Mouse (Mus musculus) megakaryocyte, embryonic 14.5 days (primary cell): ENCODE measurements around the gene Hip1r. TPM values are rescaled to one million over a fixed set of nuclear protein-coding genes. Genes with fewer than 3 reads are reported as not detected.
A peak's percentile ranks its signal among the peaks of the same experiment; 100 is the strongest.

ENCODE experiments used
- H3K27me3 ChIP-seq: replicated peaks from 2 replicates; pipeline ENCODE3; 2012; ENCODE audit warnings: inconsistent platforms
- H3K36me3 ChIP-seq: replicated peaks from 2 replicates; pipeline ENCODE3; 2012; ENCODE audit warnings: low read length, inconsistent platforms, mixed read lengths
- H3K4me1 ChIP-seq: 2 replicates; pipeline ENCODE4 v1.6.1; 2012; ENCODE audit warnings: inconsistent platforms
- H3K4me3 ChIP-seq: replicated peaks from 2 replicates; pipeline ENCODE3; 2012; ENCODE audit warnings: moderate library complexity, mild to moderate bottlenecking, inconsistent platforms
- H3K9me3 ChIP-seq: 2 replicates; pipeline ENCODE4 v1.6.1; 2012; ENCODE audit warnings: inconsistent platforms
- FLI1 ChIP-seq: IDR thresholded peaks from 2 replicates; pipeline ENCODE4 v1.6.1; 2012; ENCODE audit warnings: low read length, inconsistent platforms, mixed read lengths
- GATA1 ChIP-seq: IDR thresholded peaks from 3 replicates; pipeline ENCODE4 v1.6.1; 2012; ENCODE audit warnings: mixed read lengths, low read length, inconsistent platforms, borderline replicate concordance
- polyA plus RNA-seq: library from polyadenylated mRNA; stranded (reverse); fragments of >175 nt; gene quantifications from 2 replicates; pipeline ENCODE4 v1.2.3, GENCODE M21; 2012; ENCODE audit warnings: low replicate concordance; ENCODE audit not compliant: insufficient read depth

The Hip1r gene
- polyA plus RNA-seq, 1 experiment, result 11.0 TPM

DNA sequence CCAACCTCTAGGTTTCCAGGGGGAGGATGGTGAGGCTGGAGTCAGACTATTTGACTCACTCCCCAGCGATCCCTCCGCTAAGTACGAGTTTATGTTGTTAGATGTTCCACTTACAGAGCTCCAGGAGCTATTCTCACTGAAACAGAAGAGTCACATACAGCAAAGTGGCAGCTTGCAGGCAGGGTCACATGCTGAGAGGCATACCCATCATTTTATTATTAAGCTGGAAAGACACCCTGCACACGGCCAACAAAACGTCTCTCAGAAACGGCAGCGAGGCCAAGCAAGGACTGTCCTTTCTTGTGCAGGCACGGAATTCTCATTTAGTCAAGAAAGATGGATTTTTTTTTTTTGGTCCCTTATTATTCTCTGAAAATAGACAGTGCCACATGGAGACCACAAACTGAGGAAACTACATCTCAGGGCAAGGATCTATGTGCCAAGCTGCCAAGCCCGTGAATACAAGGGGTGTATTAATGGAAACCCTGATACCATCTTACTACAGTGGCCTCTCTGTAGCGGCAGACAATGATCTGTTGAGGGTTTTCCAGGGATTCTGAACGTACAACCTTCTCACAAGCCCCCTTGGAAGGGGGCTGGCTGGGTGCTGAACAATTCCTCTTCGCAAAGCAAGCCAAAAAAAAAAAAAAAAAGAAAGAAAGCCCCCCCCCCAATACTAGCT lies 57.1 kb downstream of the Hip1r start:
- Histone ChIP-seq H3K9me3 (no peaks in the 10 kb centered on the region), H3K27me3 (no peaks in the 10 kb centered on the region), H3K36me3 (peaks cover 51% of the 10 kb centered on the region), H3K4me1 (peaks cover 80% of the 10 kb centered on the region), H3K4me3 (peak overlapping the region; percentile 99)
- no peak for TF ChIP-seq GATA1
- no peak for TF ChIP-seq FLI1

DNA sequence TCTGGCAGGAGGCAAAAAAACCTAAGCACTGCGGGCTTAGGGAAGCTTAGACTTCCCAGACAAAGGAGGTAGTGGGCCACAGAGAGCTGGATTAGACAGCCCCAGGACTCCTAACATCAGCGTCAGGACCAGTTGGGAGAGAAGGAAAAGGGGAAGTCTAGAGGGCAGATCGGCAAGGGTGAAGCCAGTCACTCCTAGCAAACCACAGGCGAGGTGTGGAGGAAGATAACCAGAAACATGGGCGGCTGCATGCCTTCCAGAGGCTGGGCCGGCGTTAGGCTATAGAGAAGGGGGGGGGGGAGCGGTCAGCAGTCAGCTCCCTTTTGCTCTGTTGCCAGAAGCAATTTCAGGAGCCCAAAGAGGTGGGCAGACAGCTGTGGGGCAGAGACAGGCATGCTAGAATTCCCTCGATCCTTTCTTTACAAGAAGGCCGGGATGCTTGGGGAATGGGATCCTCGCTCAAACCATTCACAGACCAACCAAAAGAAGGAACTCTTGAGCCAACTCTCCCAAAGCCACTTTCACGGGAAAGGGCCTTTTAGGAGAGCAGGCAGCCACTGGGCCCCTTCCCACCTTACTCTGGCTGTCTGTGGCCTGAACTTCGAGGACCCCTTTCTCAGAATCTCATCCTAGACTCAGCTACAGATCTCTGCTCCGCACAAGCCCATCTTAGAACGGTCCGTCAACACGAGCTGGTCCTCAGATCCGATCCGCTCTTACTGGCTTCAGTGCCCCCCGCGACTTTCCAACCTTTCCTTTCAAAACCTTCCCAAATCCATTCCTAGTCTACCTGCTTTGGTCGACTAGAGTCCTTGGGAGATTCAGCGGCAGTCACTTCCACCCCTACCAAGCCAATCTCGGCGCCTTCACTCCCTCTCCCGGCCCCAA lies 57.9 kb downstream of the Hip1r start:
- TF ChIP-seq GATA1, result peak; percentile 74; the same call in 2 of the 3 replicates
- no peak for TF ChIP-seq FLI1
- no peaks in the 10 kb centered on the region for H3K27me3 ChIP-seq
- H3K4me1 ChIP-seq, result peaks cover 80% of the 10 kb centered on the region
- H3K9me3 ChIP-seq, result no peaks in the 10 kb centered on the region
- H3K4me3 ChIP-seq, result peak overlapping the region; percentile 99
- peaks cover 43% of the 10 kb centered on the region for H3K36me3 ChIP-seq

DNA sequence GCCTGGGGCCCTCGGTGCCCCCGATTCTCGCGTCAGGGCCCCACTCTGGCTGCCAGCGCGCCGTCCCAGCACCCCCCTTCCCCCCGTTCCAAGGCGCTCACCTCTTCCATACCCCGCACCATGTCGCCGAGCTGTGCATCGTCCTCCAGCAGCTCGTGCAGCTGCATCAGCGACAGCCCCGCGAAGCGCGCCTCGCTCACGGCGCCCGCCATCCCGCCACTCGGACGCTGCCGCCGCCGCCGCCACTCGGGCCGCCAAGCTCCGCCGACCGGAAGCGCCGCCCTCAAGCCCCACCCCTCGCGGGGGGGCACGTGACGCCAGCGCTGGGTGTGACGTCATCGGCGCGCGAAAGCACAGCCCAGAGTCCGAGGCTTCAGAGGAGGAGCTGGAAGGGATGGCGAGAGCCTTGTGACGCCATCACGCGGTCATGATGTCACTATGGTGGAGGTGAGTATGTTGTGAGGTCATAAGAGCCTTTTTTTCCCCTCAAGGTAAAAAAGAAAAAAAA lies 58.6 kb downstream of the Hip1r start, which contains the start of gene Vps37b:
TSS of gene Vps37b (minus strand) at position 270 of the 508 bp plus-strand sequence.
- peak within 1 kb of the TSS; percentile 99 for H3K4me3 ChIP-seq
- H3K9me3 ChIP-seq, result no peaks in the 10 kb centered on the region
- H3K27me3 ChIP-seq, result no peaks in the 10 kb centered on the region
- H3K36me3 ChIP-seq, result peaks cover 36% of the 10 kb centered on the region
- peaks cover 80% of the 10 kb centered on the region for H3K4me1 ChIP-seq
- TF ChIP-seq FLI1 (peak; percentile 45; the same call in 1 of the 2 replicates), GATA1 (no peak)

DNA sequence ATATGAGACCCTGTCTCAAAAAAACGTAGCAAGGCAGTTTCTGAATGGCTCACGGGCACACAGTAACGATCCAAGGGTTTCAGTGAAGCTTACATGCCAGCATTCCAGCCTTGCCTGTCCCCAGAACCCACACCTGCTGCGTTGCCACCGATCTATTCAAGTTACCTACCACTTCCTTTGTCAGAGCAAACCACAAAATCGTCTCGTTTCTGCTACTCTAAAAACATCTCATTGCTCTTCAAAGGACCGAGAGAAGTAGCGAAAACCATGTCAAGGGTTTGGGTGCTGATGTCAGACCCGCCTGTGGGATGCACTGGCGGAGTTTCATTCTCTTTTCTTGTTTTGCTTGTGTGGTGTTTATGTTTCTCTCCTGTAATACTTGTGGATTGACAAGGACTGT lies 61.0 kb downstream of the Hip1r start:
- TF ChIP-seq GATA1 (no peak), FLI1 (no peak)
- H3K4me1 ChIP-seq, result peaks cover 72% of the 10 kb centered on the region
- no peaks in the 10 kb centered on the region for H3K9me3 ChIP-seq
- H3K4me3 ChIP-seq, result no peak overlapping the region
- H3K36me3 ChIP-seq, result peaks cover 13% of the 10 kb centered on the region
- H3K27me3 ChIP-seq, result no peaks in the 10 kb centered on the region

DNA sequence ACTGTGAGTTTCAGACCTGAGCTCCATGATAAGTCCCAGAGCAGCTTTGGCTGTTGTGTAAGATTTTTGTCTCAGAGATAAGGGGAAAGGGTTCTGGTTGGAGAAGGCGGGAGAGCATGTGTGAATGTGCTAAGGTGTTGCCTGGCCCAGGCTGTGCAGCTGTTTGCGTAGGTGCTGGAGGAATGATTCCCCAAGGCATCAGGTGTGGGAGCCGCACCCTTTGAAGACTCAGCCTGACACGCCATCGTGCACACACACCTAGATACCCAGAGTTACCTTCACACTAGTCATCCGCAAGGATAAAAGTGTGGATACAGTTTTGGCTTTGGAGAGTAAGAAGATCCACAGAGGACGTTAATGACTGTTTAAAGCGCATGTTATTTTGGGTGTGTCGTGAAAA lies 62.0 kb downstream of the Hip1r start:
- Histone ChIP-seq H3K9me3 (no peaks in the 10 kb centered on the region), H3K4me1 (peaks cover 72% of the 10 kb centered on the region), H3K4me3 (peak overlapping the region; percentile 50), H3K36me3 (peaks cover 8% of the 10 kb centered on the region), H3K27me3 (no peaks in the 10 kb centered on the region)
- no peak for TF ChIP-seq FLI1
- TF ChIP-seq GATA1, result no peak

DNA sequence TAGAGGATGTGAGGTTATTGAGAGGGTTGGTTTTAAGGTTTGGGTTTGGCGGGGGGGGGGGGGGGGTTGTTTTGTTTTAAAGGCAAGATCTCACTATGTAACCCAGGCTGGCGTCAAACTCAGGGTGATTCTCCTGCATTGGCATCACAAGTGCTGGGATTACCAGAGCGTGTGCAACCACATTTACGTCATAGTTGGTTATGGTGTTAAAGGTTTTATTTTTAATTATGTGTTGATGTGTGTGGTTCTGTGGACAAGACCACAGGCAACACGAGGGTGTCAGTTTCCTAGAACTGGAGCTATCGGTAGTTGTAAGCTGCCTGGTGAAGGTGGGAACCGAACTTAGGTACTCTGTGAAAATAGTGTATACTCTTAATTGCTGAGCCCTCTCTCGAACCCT lies 62.4 kb downstream of the Hip1r start:
- no peaks in the 10 kb centered on the region for H3K9me3 ChIP-seq
- no peak overlapping the region for H3K4me3 ChIP-seq
- no peak for TF ChIP-seq FLI1
- TF ChIP-seq GATA1, result no peak
- H3K27me3 ChIP-seq, result no peaks in the 10 kb centered on the region
- peaks cover 71% of the 10 kb centered on the region for H3K4me1 ChIP-seq
- H3K36me3 ChIP-seq, result peaks cover 5% of the 10 kb centered on the region

DNA sequence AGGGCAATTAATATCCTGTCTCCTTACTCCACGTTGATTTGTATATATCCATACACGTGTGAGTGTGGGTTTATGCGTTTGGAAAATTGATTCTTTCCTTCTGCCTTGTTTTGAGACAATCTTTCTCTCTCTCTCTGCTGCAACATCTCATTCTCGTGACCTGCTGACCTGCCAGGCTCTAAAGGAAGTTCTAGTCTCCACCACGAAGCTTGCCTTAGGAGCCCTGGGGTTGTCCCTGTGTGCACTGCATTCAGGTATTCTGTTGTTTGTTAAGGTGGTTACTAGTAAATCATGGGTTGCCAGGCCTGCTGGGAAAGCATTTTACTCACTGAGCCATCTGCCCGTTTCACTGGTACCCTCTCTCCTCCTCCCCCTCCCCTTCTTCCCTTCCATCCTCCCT lies 62.9 kb downstream of the Hip1r start:
- H3K4me3 ChIP-seq, result peak overlapping the region; percentile 20
- TF ChIP-seq FLI1, result no peak
- TF ChIP-seq GATA1, result no peak
- H3K4me1 ChIP-seq, result peaks cover 75% of the 10 kb centered on the region
- H3K36me3 ChIP-seq, result peaks cover 9% of the 10 kb centered on the region
- H3K9me3 ChIP-seq, result no peaks in the 10 kb centered on the region
- no peaks in the 10 kb centered on the region for H3K27me3 ChIP-seq

DNA sequence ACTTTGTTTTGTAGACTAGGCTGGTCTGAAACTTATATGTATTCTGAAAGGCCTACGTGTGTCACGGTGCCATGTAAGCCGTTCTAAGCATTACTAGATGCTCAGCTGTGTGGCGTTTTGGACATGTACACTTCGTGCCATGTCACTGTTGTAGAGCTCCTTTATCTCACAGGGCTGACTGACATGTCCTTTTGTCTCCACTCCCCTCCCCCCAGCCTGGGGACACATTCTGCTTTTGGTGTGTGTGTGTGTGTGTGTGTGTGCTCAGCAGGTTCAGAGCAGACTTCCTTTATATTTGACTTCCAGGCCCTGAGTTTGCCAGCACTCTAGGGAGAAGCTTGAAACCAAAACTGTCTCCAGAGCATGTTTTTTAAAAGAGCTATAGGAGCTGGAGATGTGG lies 63.4 kb downstream of the Hip1r start:
- peaks cover 77% of the 10 kb centered on the region for H3K4me1 ChIP-seq
- H3K4me3 ChIP-seq, result peak overlapping the region; percentile 71
- no peaks in the 10 kb centered on the region for H3K9me3 ChIP-seq
- H3K27me3 ChIP-seq, result no peaks in the 10 kb centered on the region
- TF ChIP-seq FLI1 (no peak), GATA1 (no peak)
- peaks cover 11% of the 10 kb centered on the region for H3K36me3 ChIP-seq

DNA sequence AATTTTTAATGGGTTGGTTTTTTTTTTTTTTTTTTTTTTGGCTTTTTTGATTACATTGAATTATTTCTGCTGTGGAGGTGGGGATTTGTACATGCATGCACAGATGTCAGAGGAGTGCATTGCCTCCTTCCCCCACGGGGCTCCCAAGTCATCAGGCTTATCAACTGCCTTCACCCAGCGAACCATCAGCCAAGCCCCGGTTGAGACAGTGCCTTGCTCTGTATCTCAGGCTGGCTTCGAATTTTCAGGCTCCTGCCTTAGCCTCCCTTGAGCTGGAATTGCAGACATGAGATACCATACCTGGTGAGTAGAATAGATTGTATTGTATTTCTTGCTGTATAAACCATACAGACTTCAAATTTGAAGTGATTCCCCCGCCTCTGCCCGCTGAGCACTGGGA lies 66.2 kb downstream of the Hip1r start:
- Histone ChIP-seq H3K4me3 (no peak overlapping the region), H3K4me1 (peaks cover 84% of the 10 kb centered on the region), H3K9me3 (no peaks in the 10 kb centered on the region)

More for the DNA sequence above, 66.2 kb downstream of the Hip1r start:
- H3K27me3 ChIP-seq, result no peaks in the 10 kb centered on the region
- TF ChIP-seq FLI1, result no peak
- TF ChIP-seq GATA1, result no peak
- peaks cover 14% of the 10 kb centered on the region for H3K36me3 ChIP-seq
